Mouse (Mus musculus): Measurements from ENCODE around the gene Ralgps1. TPM values are rescaled to one million over a fixed set of nuclear protein-coding genes. Genes with fewer than 3 reads are reported as not detected.
A peak's percentile ranks its signal among the peaks of the same experiment; 100 is the strongest.

The Ralgps1 gene
- polyA plus RNA-seq, 1 experiment from 2014 or later = 8.0 TPM

DNA sequence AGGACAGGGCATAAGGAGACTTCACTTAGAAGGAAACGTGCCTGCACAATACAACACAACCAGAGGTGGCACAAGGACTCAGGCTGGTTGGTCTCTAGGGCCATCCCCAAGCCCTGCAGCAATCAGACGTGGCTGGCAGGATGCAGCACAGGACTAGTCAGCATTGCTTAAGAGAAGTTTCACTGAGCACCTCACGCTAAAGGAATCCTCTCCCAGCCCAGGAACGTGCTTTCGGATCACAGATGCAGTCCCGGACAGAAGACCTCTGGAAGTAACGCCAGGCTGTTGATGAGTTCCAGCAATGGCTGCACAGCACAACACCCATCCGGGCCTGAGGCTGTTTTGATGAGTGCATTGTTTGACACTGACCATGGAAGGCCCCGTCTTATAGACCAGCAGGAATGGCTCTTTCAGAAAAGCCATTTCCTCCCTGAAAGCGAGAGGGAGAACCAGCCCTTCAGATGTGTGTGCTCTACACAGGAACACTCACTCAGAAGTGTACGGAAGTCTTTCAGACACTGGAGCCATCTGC, 67.8 kb downstream of the Ralgps1 start:
- H3K27ac ChIP-seq (ENCODE audit: low read length) = peak overlapping the region; percentile 60
- no peak overlapping the region for H3K4me2 ChIP-seq (ENCODE audit: low read depth, low read length)
- H3K9ac ChIP-seq (ENCODE audit: low read length) = no peak overlapping the region
- H3K9me3 ChIP-seq (replicated peaks; ENCODE audit: control insufficient read depth, low read length) = no peaks in the 10 kb centered on the region
- peak; percentile 73 for ATAC-seq (ENCODE audit: insufficient read depth, low FRiP score)
- peaks cover 12% of the 10 kb centered on the region; the same call in 1 of the 2 replicates for H3K4me1 ChIP-seq (ENCODE audit: control insufficient read depth, insufficient read depth, low read length)
- WGBS = 59% methylated on average over 11 of the region's 11 CpGs
- H3K27me3 ChIP-seq (ENCODE audit: control insufficient read depth, insufficient read depth, low read length) = no peaks in the 10 kb centered on the region
- no peaks in the 10 kb centered on the region for H3K36me3 ChIP-seq (ENCODE audit: control insufficient read depth, insufficient read depth, low read length)
- no peak overlapping the region for H3K4me3 ChIP-seq (replicated peaks; ENCODE audit: low read length)

DNA sequence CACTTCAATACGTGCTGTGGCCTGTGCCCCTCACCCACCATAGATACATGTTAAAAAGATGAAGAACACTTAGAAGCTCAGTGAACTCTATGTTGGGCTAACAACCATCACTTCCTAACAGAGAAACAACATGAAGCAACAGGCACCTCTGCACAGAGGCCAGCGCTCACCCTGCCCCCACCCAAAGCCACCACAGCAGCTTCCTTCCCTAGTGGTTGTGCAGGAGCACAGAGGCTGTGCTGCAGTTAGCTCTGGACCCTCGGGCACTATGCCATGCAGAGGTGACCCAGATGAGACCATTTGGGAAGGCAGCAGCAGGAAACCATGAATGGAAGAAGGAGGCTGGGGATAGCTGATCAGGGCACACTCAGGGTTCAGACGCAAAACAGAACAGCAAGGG, 68.5 kb downstream of the Ralgps1 start:
- H3K27me3 ChIP-seq (ENCODE audit: control insufficient read depth, insufficient read depth, low read length) = no peaks in the 10 kb centered on the region
- no peak overlapping the region for H3K9ac ChIP-seq (ENCODE audit: low read length)
- H3K27ac ChIP-seq (ENCODE audit: low read length) = no peak overlapping the region
- no peaks in the 10 kb centered on the region for H3K9me3 ChIP-seq (replicated peaks; ENCODE audit: control insufficient read depth, low read length)
- no peak overlapping the region for H3K4me2 ChIP-seq (ENCODE audit: low read depth, low read length)
- H3K36me3 ChIP-seq (ENCODE audit: control insufficient read depth, insufficient read depth, low read length) = no peaks in the 10 kb centered on the region
- 67% methylated on average over 4 of the region's 4 CpGs for WGBS
- H3K4me1 ChIP-seq (ENCODE audit: control insufficient read depth, insufficient read depth, low read length) = peaks cover 12% of the 10 kb centered on the region; the same call in 1 of the 2 replicates
- H3K4me3 ChIP-seq (replicated peaks; ENCODE audit: low read length) = no peak overlapping the region
- no peak for ATAC-seq (ENCODE audit: insufficient read depth, low FRiP score)

DNA sequence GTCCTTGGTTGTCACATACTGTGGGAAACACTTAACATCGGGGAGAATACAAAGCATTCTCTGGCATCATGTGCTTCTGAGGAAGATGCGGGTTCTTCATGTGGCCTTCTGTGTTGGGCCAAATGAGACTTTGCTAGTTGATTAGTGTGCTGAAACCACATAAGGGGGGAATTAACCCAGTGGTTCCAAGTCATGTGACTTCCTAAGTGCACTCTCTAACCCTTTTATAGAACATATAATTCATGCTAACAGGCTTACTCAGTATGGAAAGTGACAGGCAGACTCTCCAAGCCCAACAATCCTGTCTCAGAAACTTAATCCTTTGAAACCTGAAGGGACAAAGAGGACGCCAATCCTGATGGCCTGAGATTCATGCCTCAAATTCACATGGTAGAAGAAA, 68.9 kb downstream of the Ralgps1 start:
- H3K9ac ChIP-seq (ENCODE audit: low read length) = no peak overlapping the region
- no peak overlapping the region for H3K27ac ChIP-seq (ENCODE audit: low read length)
- 72% methylated on average over 3 of the region's 3 CpGs for WGBS
- H3K36me3 ChIP-seq (ENCODE audit: control insufficient read depth, insufficient read depth, low read length) = no peaks in the 10 kb centered on the region
- no peaks in the 10 kb centered on the region for H3K27me3 ChIP-seq (ENCODE audit: control insufficient read depth, insufficient read depth, low read length)
- no peak overlapping the region for H3K4me2 ChIP-seq (ENCODE audit: low read depth, low read length)
- ATAC-seq (ENCODE audit: insufficient read depth, low FRiP score) = no peak
- peaks cover 12% of the 10 kb centered on the region; the same call in 1 of the 2 replicates for H3K4me1 ChIP-seq (ENCODE audit: control insufficient read depth, insufficient read depth, low read length)
- H3K9me3 ChIP-seq (replicated peaks; ENCODE audit: control insufficient read depth, low read length) = no peaks in the 10 kb centered on the region
- H3K4me3 ChIP-seq (replicated peaks; ENCODE audit: low read length) = no peak overlapping the region

DNA sequence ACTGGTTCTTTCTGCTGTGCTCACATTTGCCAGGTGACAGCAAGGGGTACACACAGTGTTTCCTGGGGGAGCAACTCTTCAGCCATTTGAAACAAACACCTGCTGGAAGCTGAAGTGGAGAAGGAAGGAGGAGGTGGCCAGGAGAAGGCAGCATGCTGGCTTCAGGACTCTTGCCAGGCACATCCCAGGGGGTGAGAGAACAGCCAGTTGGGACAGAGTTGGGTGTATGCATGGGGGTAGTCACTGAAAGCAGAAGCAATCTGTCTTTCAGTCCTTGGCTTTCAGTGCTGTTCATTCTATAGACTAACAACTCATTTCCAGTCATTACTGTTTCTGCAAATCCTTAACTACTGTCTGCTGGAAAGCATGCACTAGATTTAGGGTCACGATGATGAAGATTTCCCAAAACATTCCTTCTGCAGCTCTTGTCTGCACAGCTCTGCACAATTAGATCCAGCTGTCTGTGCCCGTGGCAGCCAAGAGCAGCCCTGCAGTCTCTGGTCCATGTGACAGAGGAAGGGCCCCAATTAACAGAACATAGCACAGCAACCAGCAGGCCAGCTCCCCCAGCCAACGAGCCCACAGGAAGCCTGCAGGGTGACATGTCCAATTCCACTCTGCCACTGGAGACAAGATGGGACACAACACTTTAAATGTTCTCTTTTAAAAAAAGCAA, 70.8 kb downstream of the Ralgps1 start:
- Histone ChIP-seq H3K9me3 (replicated peaks; ENCODE audit: control insufficient read depth, low read length) (no peaks in the 10 kb centered on the region), H3K4me3 (replicated peaks; ENCODE audit: low read length) (no peak overlapping the region), H3K36me3 (ENCODE audit: control insufficient read depth, insufficient read depth, low read length) (no peaks in the 10 kb centered on the region), H3K27ac (ENCODE audit: low read length) (peak overlapping the region; percentile 15; the same call in 1 of the 2 replicates), H3K27me3 (ENCODE audit: control insufficient read depth, insufficient read depth, low read length) (no peaks in the 10 kb centered on the region), H3K4me1 (ENCODE audit: control insufficient read depth, insufficient read depth, low read length) (peaks cover 12% of the 10 kb centered on the region; the same call in 1 of the 2 replicates), H3K9ac (ENCODE audit: low read length) (no peak overlapping the region), H3K4me2 (ENCODE audit: low read depth, low read length) (no peak overlapping the region)
- no peak for ATAC-seq (ENCODE audit: insufficient read depth, low FRiP score)
- WGBS = 40% methylated on average over 3 of the region's 3 CpGs

DNA sequence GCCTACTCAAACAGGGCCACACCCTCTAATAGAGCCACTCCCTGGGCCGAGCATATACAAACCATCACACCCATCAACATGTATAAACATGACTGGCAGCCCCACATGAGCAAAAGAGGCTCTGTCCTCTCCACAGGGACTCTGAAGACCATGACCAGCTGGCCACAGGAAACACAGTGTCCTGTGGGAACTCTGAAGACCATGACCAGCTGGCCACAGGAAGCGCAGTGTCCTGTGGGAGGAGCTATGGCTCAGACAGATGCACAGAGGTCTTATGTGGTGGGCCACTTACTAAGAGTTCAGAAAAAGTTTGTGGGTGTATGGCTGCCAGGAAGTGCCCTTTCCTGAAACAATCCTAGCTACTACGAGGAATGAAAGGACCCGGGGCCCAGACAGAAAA, 72.4 kb downstream of the Ralgps1 start:
- Histone ChIP-seq H3K4me2 (ENCODE audit: low read depth, low read length) (no peak overlapping the region), H3K9ac (ENCODE audit: low read length) (no peak overlapping the region), H3K4me1 (ENCODE audit: control insufficient read depth, insufficient read depth, low read length) (peaks cover 9% of the 10 kb centered on the region; the same call in 1 of the 2 replicates), H3K27me3 (ENCODE audit: control insufficient read depth, insufficient read depth, low read length) (no peaks in the 10 kb centered on the region), H3K4me3 (replicated peaks; ENCODE audit: low read length) (no peak overlapping the region), H3K27ac (ENCODE audit: low read length) (no peak overlapping the region), H3K36me3 (ENCODE audit: control insufficient read depth, insufficient read depth, low read length) (no peaks in the 10 kb centered on the region), H3K9me3 (replicated peaks; ENCODE audit: control insufficient read depth, low read length) (no peaks in the 10 kb centered on the region)
- 69% methylated on average over 4 of the region's 4 CpGs for WGBS
- ATAC-seq (ENCODE audit: insufficient read depth, low FRiP score) = no peak

DNA sequence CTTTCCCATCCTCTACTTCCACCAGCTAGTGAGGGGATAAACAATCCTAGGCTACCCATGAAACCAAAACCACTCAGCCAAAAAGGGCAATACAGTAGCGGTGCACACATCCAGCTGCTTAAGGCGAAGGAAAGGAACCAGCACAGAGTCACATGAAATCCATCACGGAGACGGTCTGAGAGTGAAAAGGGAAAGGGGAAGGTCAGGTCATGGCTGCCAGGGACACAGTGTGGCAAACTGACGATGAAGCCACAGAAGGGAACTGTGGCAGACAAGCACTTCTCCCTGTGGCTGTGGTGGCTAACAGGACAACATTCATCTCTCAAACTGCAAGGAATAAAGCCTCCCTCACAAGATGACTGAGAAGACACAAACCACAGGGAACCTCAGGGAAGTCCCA, 76.2 kb downstream of the Ralgps1 start:
- no peak overlapping the region for H3K4me2 ChIP-seq (ENCODE audit: low read depth, low read length)
- no peaks in the 10 kb centered on the region for H3K27me3 ChIP-seq (ENCODE audit: control insufficient read depth, insufficient read depth, low read length)
- WGBS = 70% methylated on average over 5 of the region's 5 CpGs
- no peaks in the 10 kb centered on the region for H3K9me3 ChIP-seq (replicated peaks; ENCODE audit: control insufficient read depth, low read length)
- no peak overlapping the region for H3K4me3 ChIP-seq (replicated peaks; ENCODE audit: low read length)
- H3K36me3 ChIP-seq (ENCODE audit: control insufficient read depth, insufficient read depth, low read length) = no peaks in the 10 kb centered on the region
- no peak overlapping the region for H3K27ac ChIP-seq (ENCODE audit: low read length)
- peaks cover 9% of the 10 kb centered on the region for H3K4me1 ChIP-seq (ENCODE audit: control insufficient read depth, insufficient read depth, low read length)
- ATAC-seq (ENCODE audit: insufficient read depth, low FRiP score) = no peak
- H3K9ac ChIP-seq (ENCODE audit: low read length) = no peak overlapping the region

DNA sequence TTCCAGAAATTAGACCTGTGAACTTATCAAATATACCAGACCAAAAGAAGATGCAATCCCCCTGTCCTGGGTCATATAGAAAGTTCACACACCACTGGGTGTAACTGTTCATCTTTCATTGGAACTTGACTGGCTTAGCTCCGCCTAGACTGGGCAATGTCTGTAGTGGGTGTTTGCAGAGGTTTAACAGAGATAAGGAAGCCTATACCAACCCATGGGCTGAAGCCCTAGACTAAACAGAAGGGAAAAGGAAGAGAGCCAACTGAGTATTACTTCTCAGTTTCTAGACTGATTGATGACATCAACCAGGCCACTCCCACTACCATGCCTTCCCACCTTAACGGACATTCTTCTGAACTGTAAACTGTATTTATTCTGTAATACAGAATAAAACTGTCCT, 79.2 kb downstream of the Ralgps1 start:
- Histone ChIP-seq H3K4me3 (replicated peaks; ENCODE audit: low read length) (no peak overlapping the region), H3K27me3 (ENCODE audit: control insufficient read depth, insufficient read depth, low read length) (no peaks in the 10 kb centered on the region), H3K27ac (ENCODE audit: low read length) (no peak overlapping the region), H3K9ac (ENCODE audit: low read length) (no peak overlapping the region), H3K9me3 (replicated peaks; ENCODE audit: control insufficient read depth, low read length) (no peaks in the 10 kb centered on the region), H3K4me1 (ENCODE audit: control insufficient read depth, insufficient read depth, low read length) (peaks cover 6% of the 10 kb centered on the region), H3K4me2 (ENCODE audit: low read depth, low read length) (no peak overlapping the region), H3K36me3 (ENCODE audit: control insufficient read depth, insufficient read depth, low read length) (no peaks in the 10 kb centered on the region)
- ATAC-seq (ENCODE audit: insufficient read depth, low FRiP score) = 0 out of 2 replicates have a peak, but pooled peaks have one; percentile 50
- WGBS = 35% methylated on average over 2 of the region's 2 CpGs

DNA sequence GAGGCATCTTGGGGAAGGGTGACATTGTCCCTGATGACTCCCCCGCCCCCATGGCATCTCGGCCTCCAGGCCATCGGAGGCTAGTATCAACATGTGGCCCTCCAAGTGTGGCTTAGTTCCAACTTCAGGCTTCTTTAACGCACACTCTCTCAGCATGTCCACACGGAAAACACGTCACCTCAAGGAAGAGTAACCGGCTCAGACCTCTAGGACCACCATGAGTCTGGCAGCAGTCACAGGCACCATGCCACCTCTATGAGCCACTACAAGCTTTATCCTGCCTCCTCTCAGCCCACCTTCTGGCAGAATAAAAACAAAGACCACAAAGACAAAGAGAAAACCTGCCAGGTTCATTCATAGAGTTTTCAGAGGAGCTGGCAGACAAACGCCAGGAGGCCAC, 80.8 kb downstream of the Ralgps1 start:
- Histone ChIP-seq H3K4me3 (replicated peaks; ENCODE audit: low read length) (no peak overlapping the region), H3K36me3 (ENCODE audit: control insufficient read depth, insufficient read depth, low read length) (no peaks in the 10 kb centered on the region), H3K4me1 (ENCODE audit: control insufficient read depth, insufficient read depth, low read length) (peaks cover 6% of the 10 kb centered on the region), H3K27ac (ENCODE audit: low read length) (no peak overlapping the region), H3K27me3 (ENCODE audit: control insufficient read depth, insufficient read depth, low read length) (no peaks in the 10 kb centered on the region), H3K4me2 (ENCODE audit: low read depth, low read length) (no peak overlapping the region), H3K9me3 (replicated peaks; ENCODE audit: control insufficient read depth, low read length) (no peaks in the 10 kb centered on the region), H3K9ac (ENCODE audit: low read length) (no peak overlapping the region)
- ATAC-seq (ENCODE audit: insufficient read depth, low FRiP score) = no peak
- 87% methylated on average over 8 of the region's 8 CpGs for WGBS

DNA sequence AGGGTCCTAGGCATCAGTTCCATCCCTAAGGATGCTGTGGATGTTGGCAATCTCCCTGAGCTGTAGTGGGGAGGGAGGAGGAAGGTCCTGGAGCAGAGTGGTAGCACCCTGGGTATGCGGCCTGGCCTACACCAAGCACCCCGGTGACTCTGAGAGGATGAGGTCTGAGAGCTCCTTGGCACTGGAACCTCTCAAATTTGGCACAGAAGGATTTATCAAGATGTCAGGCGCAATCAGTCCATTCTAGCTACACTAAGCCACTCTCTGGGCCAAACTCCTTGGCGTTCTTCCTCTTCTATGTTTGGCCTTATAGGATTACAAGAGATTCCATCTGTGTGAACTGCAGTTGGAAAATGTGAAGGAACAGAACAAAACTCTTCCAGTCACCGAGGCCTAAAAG, 82.4 kb downstream of the Ralgps1 start:
- no peak for ATAC-seq (ENCODE audit: insufficient read depth, low FRiP score)
- Histone ChIP-seq H3K9me3 (replicated peaks; ENCODE audit: control insufficient read depth, low read length) (no peaks in the 10 kb centered on the region), H3K4me3 (replicated peaks; ENCODE audit: low read length) (no peak overlapping the region), H3K36me3 (ENCODE audit: control insufficient read depth, insufficient read depth, low read length) (no peaks in the 10 kb centered on the region), H3K4me1 (ENCODE audit: control insufficient read depth, insufficient read depth, low read length) (peaks cover 6% of the 10 kb centered on the region), H3K9ac (ENCODE audit: low read length) (no peak overlapping the region), H3K27me3 (ENCODE audit: control insufficient read depth, insufficient read depth, low read length) (no peaks in the 10 kb centered on the region), H3K4me2 (ENCODE audit: low read depth, low read length) (no peak overlapping the region), H3K27ac (ENCODE audit: low read length) (peak overlapping the region; percentile 44; the same call in 1 of the 2 replicates)
- WGBS = 79% methylated on average over 5 of the region's 5 CpGs
